Mouse (Mus musculus) neural tube, embryonic 15.5 days (tissue): ENCODE data around the gene Ece1. TPM values are rescaled to one million over a fixed set of nuclear protein-coding genes. Genes with fewer than 3 reads are reported as not detected.

Source experiments
- ATAC-seq: fragments of 200-750 bp; cut with Nextera tagmentation; 2 replicates; pipeline ENCODE4 v1.8.0; 2017; ENCODE audit warnings: mild to moderate bottlenecking, moderate TSS enrichment, moderate library complexity; ENCODE audit not compliant: low FRiP score
- H3K27ac ChIP-seq: fragments of 300-500 bp; sonication (generic); replicated peaks from 2 replicates; pipeline ENCODE4 v1.5.1; 2015; ENCODE audit warnings: mild to moderate bottlenecking, inconsistent platforms
- H3K27me3 ChIP-seq: fragments of 300-500 bp; sonication (generic); replicated peaks from 2 replicates; pipeline ENCODE4 v1.6.1; 2015; ENCODE audit warnings: inconsistent platforms
- H3K36me3 ChIP-seq: fragments of 300-500 bp; sonication (generic); 2 replicates; pipeline ENCODE4 v1.6.1; 2015; ENCODE audit warnings: inconsistent platforms
- H3K4me1 ChIP-seq: fragments of 300-500 bp; sonication (generic); 2 replicates; pipeline ENCODE4 v1.6.1; 2015; ENCODE audit warnings: inconsistent platforms
- H3K4me2 ChIP-seq: fragments of 300-500 bp; sonication (generic); 2 replicates; pipeline ENCODE4 v1.6.1; 2015; ENCODE audit warnings: inconsistent platforms, mild to moderate bottlenecking, moderate library complexity
- H3K4me3 ChIP-seq: fragments of 300-500 bp; sonication (generic); replicated peaks from 2 replicates; pipeline ENCODE4 v1.5.1; 2015; ENCODE audit warnings: mild to moderate bottlenecking, inconsistent platforms
- H3K9ac ChIP-seq: fragments of 300-500 bp; sonication (generic); replicated peaks from 2 replicates; pipeline ENCODE4 v1.6.1; 2015; ENCODE audit warnings: mild to moderate bottlenecking, inconsistent platforms
- H3K9me3 ChIP-seq: fragments of 300-500 bp; sonication (generic); replicated peaks from 2 replicates; pipeline ENCODE4 v1.6.1; 2016; ENCODE audit warnings: inconsistent platforms
- WGBS: fragments of 180-500 bp; shearing (Covaris S2); methylation state at CpG from one replicate; pipeline ENCODE4 v1.1.7; 2015; ENCODE audit warnings: mixed read lengths; 5-methylcytosine and 5-hydroxymethylcytosine counted together
- polyA plus RNA-seq: library from polyadenylated mRNA; unstranded; fragments of >200 nt; fragmentation: Nextera tagmentation; extraction: Ambion mirVana; gene quantifications from 2 replicates; pipeline ENCODE4 v1.2.1, GENCODE M21; 2015

The Ece1 gene
- polyA plus RNA-seq, 1 experiment from 2014 or later = 23.0 TPM

DNA sequence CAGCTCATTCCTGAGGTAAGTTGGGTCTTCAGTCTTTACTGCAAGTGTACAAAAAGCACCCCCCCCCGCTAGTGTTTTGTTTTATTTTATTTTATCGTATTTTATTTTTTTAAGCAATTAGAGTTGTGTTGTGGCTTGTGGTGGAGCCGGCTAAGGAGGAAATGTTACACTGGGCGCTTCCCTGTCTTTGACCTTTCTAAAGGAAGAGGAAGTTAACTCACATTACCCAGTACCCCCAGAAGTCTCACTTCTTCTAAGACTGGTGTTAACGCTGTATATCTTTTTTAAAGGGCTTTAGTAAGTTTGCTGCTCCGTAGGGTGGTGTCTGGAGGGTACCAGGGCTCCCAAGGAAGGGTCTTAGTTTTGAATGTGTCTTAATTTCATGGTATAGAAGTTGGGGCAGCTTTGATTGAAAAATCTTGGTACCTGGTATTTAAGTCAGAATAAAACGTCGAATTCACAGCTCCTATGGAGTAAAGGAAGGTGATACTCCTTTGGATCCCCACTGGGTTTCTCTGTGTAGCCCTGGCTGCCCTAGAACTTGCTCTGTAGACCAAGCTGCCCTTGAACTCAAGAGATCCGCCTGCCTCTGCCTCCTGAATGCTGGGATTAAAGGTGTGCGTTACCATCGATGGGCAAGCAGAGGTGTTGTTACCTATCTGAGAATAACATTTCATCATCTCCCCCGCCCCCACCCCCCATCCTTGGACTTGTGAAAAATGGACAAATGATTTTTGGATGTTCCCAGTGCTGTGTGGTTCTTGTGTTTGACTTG lies 132.7 kb downstream of the Ece1 start:
- peak overlapping the region; percentile 99 for H3K9ac ChIP-seq
- WGBS = 44% methylated on average over 12 of the region's 12 CpGs
- no peaks in the 10 kb centered on the region for H3K27me3 ChIP-seq
- peaks cover 18% of the 10 kb centered on the region for H3K36me3 ChIP-seq
- H3K9me3 ChIP-seq = no peaks in the 10 kb centered on the region
- peak overlapping the region; percentile 64 for H3K4me2 ChIP-seq
- peak overlapping the region; percentile 94 for H3K4me3 ChIP-seq
- ATAC-seq = no peak
- H3K27ac ChIP-seq = peak overlapping the region; percentile 96; the same call in 1 of the 2 replicates
- H3K4me1 ChIP-seq = peaks cover 38% of the 10 kb centered on the region

GRCm38 (mm10) chr4:137995399-137995798 lies 133.4 kb downstream of the Ece1 start:
- Histone ChIP-seq H3K36me3 (peaks cover 18% of the 10 kb centered on the region), H3K9me3 (no peaks in the 10 kb centered on the region), H3K9ac (peak overlapping the region; percentile 32), H3K4me1 (peaks cover 42% of the 10 kb centered on the region), H3K27me3 (no peaks in the 10 kb centered on the region), H3K4me3 (peak overlapping the region; percentile 94), H3K4me2 (peak overlapping the region; percentile 64), H3K27ac (no peak overlapping the region; the same call in 1 of the 2 replicates)
- ATAC-seq = no peak
- 66% methylated on average over 12 of the region's 12 CpGs for WGBS

- Histone ChIP-seq H3K9ac (no peak overlapping the region), H3K36me3 (peaks cover 20% of the 10 kb centered on the region), H3K4me3 (no peak overlapping the region), H3K27ac (no peak overlapping the region), H3K9me3 (no peaks in the 10 kb centered on the region), H3K4me2 (no peak overlapping the region), H3K27me3 (no peaks in the 10 kb centered on the region), H3K4me1 (peaks cover 42% of the 10 kb centered on the region)
- ATAC-seq = no peak
- WGBS = 72% methylated on average over 4 of the region's 4 CpGs
Measured at GRCm38 (mm10) chr4:137998232-137998631, 136.2 kb downstream of the Ece1 start.

- Histone ChIP-seq H3K4me1 (peaks cover 31% of the 10 kb centered on the region), H3K4me2 (no peak overlapping the region), H3K9me3 (no peaks in the 10 kb centered on the region), H3K27ac (peak overlapping the region; percentile 33; the same call in 1 of the 2 replicates), H3K9ac (no peak overlapping the region), H3K36me3 (peaks cover 26% of the 10 kb centered on the region), H3K4me3 (no peak overlapping the region), H3K27me3 (no peaks in the 10 kb centered on the region)
- no peak for ATAC-seq
- 30% methylated on average over 7 of the region's 7 CpGs for WGBS
Measured at GRCm38 (mm10) chr4:138000682-138001081, 138.6 kb downstream of the Ece1 start.

DNA sequence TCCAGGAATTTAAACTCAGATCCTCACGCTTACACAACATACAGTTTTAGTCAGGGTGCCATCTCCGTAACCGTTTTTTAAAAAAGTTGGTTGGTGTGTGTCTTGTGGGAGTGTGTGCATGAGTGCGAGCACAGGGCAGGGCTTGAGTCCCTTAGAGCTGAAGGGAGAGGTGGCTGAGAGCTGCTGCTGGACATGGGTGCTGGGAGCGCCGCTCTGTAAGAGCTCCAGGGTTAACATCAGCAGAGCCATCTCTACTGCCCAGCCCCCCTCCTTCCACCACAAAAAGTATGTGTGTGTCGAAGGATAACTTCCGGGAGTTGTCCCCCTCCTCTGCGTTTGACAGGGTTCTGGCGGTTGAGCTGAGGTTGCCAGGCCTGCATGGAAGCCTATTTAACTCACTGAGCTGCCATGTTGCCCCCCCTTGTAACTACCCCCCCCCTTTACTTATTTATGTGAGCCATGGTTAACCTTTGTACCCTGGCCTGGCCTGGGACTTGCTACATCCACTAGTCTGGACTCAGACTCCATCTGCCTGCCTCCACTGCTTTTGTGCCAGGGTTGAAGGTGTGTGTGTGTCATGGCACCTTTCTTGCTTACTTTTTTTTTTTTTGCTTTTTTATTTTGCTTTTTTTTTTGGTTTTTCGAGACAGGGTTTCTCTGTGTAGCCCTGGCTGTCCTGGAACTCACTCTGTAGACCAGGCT lies 142.0 kb downstream of the Ece1 start:
- H3K27ac ChIP-seq = no peak overlapping the region
- H3K9me3 ChIP-seq = no peaks in the 10 kb centered on the region
- no peak overlapping the region for H3K4me3 ChIP-seq
- H3K4me2 ChIP-seq = no peak overlapping the region
- no peak overlapping the region for H3K9ac ChIP-seq
- H3K27me3 ChIP-seq = no peaks in the 10 kb centered on the region
- ATAC-seq = no peak
- H3K36me3 ChIP-seq = peaks cover 17% of the 10 kb centered on the region; the same call in 1 of the 2 replicates
- 87% methylated on average over 11 of the region's 11 CpGs for WGBS
- H3K4me1 ChIP-seq = peaks cover 10% of the 10 kb centered on the region

DNA sequence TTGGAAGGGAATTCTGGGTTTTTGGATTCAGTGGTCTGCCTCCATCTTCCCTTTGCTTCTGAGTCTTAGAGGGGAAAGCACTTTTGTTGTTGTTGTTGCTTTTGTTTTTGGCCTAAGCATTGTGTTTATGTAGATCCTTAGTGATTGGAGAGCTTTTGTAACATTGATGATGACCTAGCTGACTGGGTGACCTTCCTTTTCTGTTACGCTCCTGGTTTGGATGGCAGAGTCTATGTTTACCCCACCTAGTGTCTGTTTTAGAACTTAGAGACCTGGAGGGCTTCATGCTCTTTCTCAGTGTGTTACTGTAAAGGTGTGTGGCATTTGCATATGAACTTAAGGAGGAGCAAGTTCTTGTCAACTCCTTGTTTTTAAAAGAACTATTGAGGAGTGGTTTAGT lies 143.7 kb downstream of the Ece1 start:
- Histone ChIP-seq H3K9me3 (no peaks in the 10 kb centered on the region), H3K9ac (no peak overlapping the region), H3K4me1 (peaks cover 2% of the 10 kb centered on the region), H3K27ac (no peak overlapping the region), H3K4me2 (no peak overlapping the region), H3K4me3 (no peak overlapping the region), H3K36me3 (peaks cover 10% of the 10 kb centered on the region; the same call in 1 of the 2 replicates), H3K27me3 (no peaks in the 10 kb centered on the region)
- 96% methylated on average over 1 of the region's 1 CpGs for WGBS
- no peak for ATAC-seq

- Histone ChIP-seq H3K27ac (no peak overlapping the region), H3K4me1 (no peaks in the 10 kb centered on the region; the same call in 1 of the 2 replicates), H3K9me3 (no peaks in the 10 kb centered on the region), H3K36me3 (peaks cover 9% of the 10 kb centered on the region; the same call in 1 of the 2 replicates), H3K4me3 (no peak overlapping the region), H3K27me3 (no peaks in the 10 kb centered on the region), H3K9ac (no peak overlapping the region), H3K4me2 (no peak overlapping the region)
- no peak for ATAC-seq
- WGBS = 85% methylated on average over 9 of the region's 9 CpGs
Measured at GRCm38 (mm10) chr4:138006951-138007613, 145.0 kb downstream of the Ece1 start.

- H3K36me3 ChIP-seq = peaks cover 9% of the 10 kb centered on the region; the same call in 1 of the 2 replicates
- no peaks in the 10 kb centered on the region for H3K27me3 ChIP-seq
- 77% methylated on average over 6 of the region's 6 CpGs for WGBS
- ATAC-seq = no peak
- no peak overlapping the region for H3K9ac ChIP-seq
- H3K4me1 ChIP-seq = no peaks in the 10 kb centered on the region; the same call in 1 of the 2 replicates
- no peak overlapping the region for H3K27ac ChIP-seq
- H3K4me3 ChIP-seq = no peak overlapping the region
- no peaks in the 10 kb centered on the region for H3K9me3 ChIP-seq
- H3K4me2 ChIP-seq = no peak overlapping the region
Measured at GRCm38 (mm10) chr4:138008646-138009045, 146.6 kb downstream of the Ece1 start.

GRCm38 (mm10) chr4:138009786-138010502 lies 147.9 kb downstream of the Ece1 start:
- peaks cover 17% of the 10 kb centered on the region for H3K36me3 ChIP-seq
- ATAC-seq = no peak

GRCm38 (mm10) chr4:138013723-138014479 lies 151.9 kb downstream of the Ece1 start:
- Histone ChIP-seq H3K4me1 (peaks cover 29% of the 10 kb centered on the region), H3K27me3 (no peaks in the 10 kb centered on the region), H3K4me3 (no peak overlapping the region), H3K9me3 (no peaks in the 10 kb centered on the region), H3K36me3 (peaks cover 14% of the 10 kb centered on the region), H3K9ac (no peak overlapping the region), H3K27ac (no peak overlapping the region), H3K4me2 (no peak overlapping the region)
- 97% methylated on average over 15 of the region's 15 CpGs for WGBS
- ATAC-seq = no peak

More at GRCm38 (mm10) chr4:138009786-138010502, 147.9 kb downstream of the Ece1 start:
- H3K27me3 ChIP-seq = no peaks in the 10 kb centered on the region
- 90% methylated on average over 4 of the region's 4 CpGs for WGBS
- H3K9ac ChIP-seq = no peak overlapping the region
- no peak overlapping the region for H3K4me2 ChIP-seq
- no peaks in the 10 kb centered on the region for H3K4me1 ChIP-seq
- H3K9me3 ChIP-seq = no peaks in the 10 kb centered on the region
- no peak overlapping the region for H3K4me3 ChIP-seq
- H3K27ac ChIP-seq = no peak overlapping the region
